Mouse (Mus musculus) midbrain, embryonic 15.5 days (tissue): Measurements from ENCODE around the gene Hacd2. TPM values are rescaled to one million over a fixed set of nuclear protein-coding genes. Genes with fewer than 3 reads are reported as not detected.

Experiments
- ATAC-seq: fragments of 200-750 bp; cut with Nextera tagmentation; replicated peaks from 2 replicates; pipeline ENCODE4 v1.8.0; 2017; ENCODE audit warnings: moderate TSS enrichment
- H3K27ac ChIP-seq: fragments of 300-500 bp; sonication (generic); 2 replicates; pipeline ENCODE4 v1.5.1; 2015; ENCODE audit warnings: mild to moderate bottlenecking, inconsistent platforms
- H3K27me3 ChIP-seq: fragments of 300-500 bp; sonication (generic); replicated peaks from 2 replicates; pipeline ENCODE4 v1.6.1; 2015; ENCODE audit warnings: inconsistent platforms
- H3K36me3 ChIP-seq: fragments of 300-500 bp; sonication (generic); replicated peaks from 2 replicates; pipeline ENCODE4 v1.6.1; 2015; ENCODE audit warnings: inconsistent platforms
- H3K4me1 ChIP-seq: fragments of 300-500 bp; sonication (generic); 2 replicates; pipeline ENCODE4 v1.6.1; 2015; ENCODE audit warnings: inconsistent platforms
- H3K4me2 ChIP-seq: fragments of 300-500 bp; sonication (generic); 2 replicates; pipeline ENCODE4 v1.6.1; 2015; ENCODE audit warnings: inconsistent platforms, mild to moderate bottlenecking, moderate library complexity
- H3K4me3 ChIP-seq: fragments of 300-500 bp; sonication (generic); 2 replicates; pipeline ENCODE4 v1.5.1; 2015; ENCODE audit warnings: mild to moderate bottlenecking, inconsistent platforms
- H3K9ac ChIP-seq: fragments of 300-500 bp; sonication (generic); 2 replicates; pipeline ENCODE4 v1.6.1; 2015; ENCODE audit warnings: mild to moderate bottlenecking, inconsistent platforms
- H3K9me3 ChIP-seq: fragments of 300-500 bp; sonication (generic); 2 replicates; pipeline ENCODE4 v1.6.1; 2016; ENCODE audit warnings: inconsistent platforms
- WGBS: fragments of 180-500 bp; shearing (Covaris S2); methylation state at CpG from one replicate; pipeline ENCODE4 v1.1.7; 2015; ENCODE audit warnings: mixed read lengths; 5-methylcytosine and 5-hydroxymethylcytosine counted together
- polyA plus RNA-seq: library from polyadenylated mRNA; unstranded; fragments of >200 nt; fragmentation: Nextera tagmentation; extraction: Ambion mirVana; gene quantifications from 2 replicates; pipeline ENCODE4 v1.2.1, GENCODE M21; 2015

Gene Hacd2
- polyA plus RNA-seq, 1 experiment from 2014 or later = 42.6 TPM

GRCm38 (mm10) chr16:35041001-35041400 lies 18.8 kb downstream of the Hacd2 start:
- no peak for ATAC-seq
- no peak overlapping the region for H3K9ac ChIP-seq
- H3K9me3 ChIP-seq = no peaks in the 10 kb centered on the region
- WGBS = 87% methylated on average over 7 of the region's 7 CpGs
- peaks cover 6% of the 10 kb centered on the region; the same call in 1 of the 2 replicates for H3K4me1 ChIP-seq
- H3K36me3 ChIP-seq = peaks cover 3% of the 10 kb centered on the region; the same call in 1 of the 2 replicates
- H3K27me3 ChIP-seq = no peaks in the 10 kb centered on the region
- H3K27ac ChIP-seq = no peak overlapping the region
- no peak overlapping the region for H3K4me3 ChIP-seq
- H3K4me2 ChIP-seq = no peak overlapping the region

- peaks cover 4% of the 10 kb centered on the region for H3K4me1 ChIP-seq
- H3K27ac ChIP-seq = no peak overlapping the region
- H3K36me3 ChIP-seq = peaks cover 5% of the 10 kb centered on the region; the same call in 1 of the 2 replicates
- no peak overlapping the region for H3K4me3 ChIP-seq
- H3K9me3 ChIP-seq = no peaks in the 10 kb centered on the region
- 87% methylated on average over 6 of the region's 6 CpGs for WGBS
- no peak for ATAC-seq
- no peak overlapping the region for H3K4me2 ChIP-seq
- H3K9ac ChIP-seq = no peak overlapping the region
- no peaks in the 10 kb centered on the region for H3K27me3 ChIP-seq
Measured at GRCm38 (mm10) chr16:35046081-35046775, 24.0 kb downstream of the Hacd2 start.

GRCm38 (mm10) chr16:35047272-35047969 lies 25.2 kb downstream of the Hacd2 start:
- no peak overlapping the region for H3K27ac ChIP-seq
- no peak for ATAC-seq
- peaks cover 5% of the 10 kb centered on the region for H3K4me1 ChIP-seq
- H3K9me3 ChIP-seq = no peaks in the 10 kb centered on the region
- no peaks in the 10 kb centered on the region for H3K27me3 ChIP-seq
- H3K9ac ChIP-seq = no peak overlapping the region
- H3K4me3 ChIP-seq = no peak overlapping the region
- WGBS = 94% methylated on average over 6 of the region's 6 CpGs
- H3K36me3 ChIP-seq = peaks cover 5% of the 10 kb centered on the region; the same call in 1 of the 2 replicates
- no peak overlapping the region for H3K4me2 ChIP-seq

- 0 out of 2 replicates have a peak, but pooled peaks have one; percentile 52 for ATAC-seq
- Histone ChIP-seq H3K27ac (no peak overlapping the region), H3K4me1 (peaks cover 5% of the 10 kb centered on the region), H3K4me2 (no peak overlapping the region), H3K36me3 (0 out of 2 replicates have a peak, but pooled peaks cover 5% of the 10 kb centered on the region), H3K27me3 (no peaks in the 10 kb centered on the region), H3K9ac (no peak overlapping the region), H3K4me3 (no peak overlapping the region), H3K9me3 (no peaks in the 10 kb centered on the region)
- WGBS = 38% methylated on average over 5 of the region's 5 CpGs
Measured at GRCm38 (mm10) chr16:35051066-35051465, 28.8 kb downstream of the Hacd2 start.

GRCm38 (mm10) chr16:35052191-35052590 lies 30.0 kb downstream of the Hacd2 start:
- Histone ChIP-seq H3K36me3 (0 out of 2 replicates have a peak, but pooled peaks cover 5% of the 10 kb centered on the region), H3K4me2 (no peak overlapping the region), H3K9me3 (no peaks in the 10 kb centered on the region), H3K9ac (no peak overlapping the region), H3K27me3 (no peaks in the 10 kb centered on the region), H3K4me3 (no peak overlapping the region), H3K4me1 (peaks cover 5% of the 10 kb centered on the region), H3K27ac (no peak overlapping the region)
- no peak for ATAC-seq
- WGBS = 100% methylated on average over 1 of the region's 1 CpGs

GRCm38 (mm10) chr16:35054432-35055193 lies 32.4 kb downstream of the Hacd2 start:
- WGBS = 93% methylated on average over 8 of the region's 8 CpGs
- ATAC-seq = no peak
- Histone ChIP-seq H3K4me3 (no peak overlapping the region), H3K9me3 (no peaks in the 10 kb centered on the region), H3K4me1 (peaks cover 5% of the 10 kb centered on the region), H3K9ac (no peak overlapping the region), H3K27ac (no peak overlapping the region), H3K27me3 (no peaks in the 10 kb centered on the region), H3K36me3 (no peaks in the 10 kb centered on the region), H3K4me2 (no peak overlapping the region)

- H3K4me1 ChIP-seq = peaks cover 5% of the 10 kb centered on the region
- WGBS = 84% methylated on average over 1 of the region's 1 CpGs
Measured at GRCm38 (mm10) chr16:35055194-35055506, 32.9 kb downstream of the Hacd2 start.

GRCm38 (mm10) chr16:35055861-35056260 lies 33.6 kb downstream of the Hacd2 start:
- Histone ChIP-seq H3K4me1 (peaks cover 5% of the 10 kb centered on the region), H3K4me3 (no peak overlapping the region), H3K27ac (no peak overlapping the region), H3K4me2 (no peak overlapping the region), H3K27me3 (no peaks in the 10 kb centered on the region), H3K36me3 (no peaks in the 10 kb centered on the region), H3K9me3 (no peaks in the 10 kb centered on the region), H3K9ac (no peak overlapping the region)
- peak; percentile 55; the same call in 1 of the 2 replicates for ATAC-seq
- 84% methylated on average over 1 of the region's 1 CpGs for WGBS

More at GRCm38 (mm10) chr16:35055194-35055506, 32.9 kb downstream of the Hacd2 start:
- H3K9me3 ChIP-seq = no peaks in the 10 kb centered on the region
- H3K4me2 ChIP-seq = no peak overlapping the region
- no peak for ATAC-seq
- H3K27ac ChIP-seq = no peak overlapping the region
- H3K9ac ChIP-seq = no peak overlapping the region
- H3K36me3 ChIP-seq = no peaks in the 10 kb centered on the region
- no peaks in the 10 kb centered on the region for H3K27me3 ChIP-seq
- no peak overlapping the region for H3K4me3 ChIP-seq

- Histone ChIP-seq H3K36me3 (no peaks in the 10 kb centered on the region), H3K4me1 (peaks cover under 1% of the 10 kb centered on the region; the same call in 1 of the 2 replicates), H3K27ac (no peak overlapping the region), H3K9ac (no peak overlapping the region), H3K9me3 (no peaks in the 10 kb centered on the region), H3K4me2 (no peak overlapping the region), H3K27me3 (no peaks in the 10 kb centered on the region), H3K4me3 (no peak overlapping the region)
- WGBS = 18% methylated on average over 5 of the region's 5 CpGs
- peak; percentile 70 for ATAC-seq
Measured at GRCm38 (mm10) chr16:35056306-35056705, 34.1 kb downstream of the Hacd2 start.

GRCm38 (mm10) chr16:35056786-35057185 lies 34.6 kb downstream of the Hacd2 start:
- WGBS = 94% methylated on average over 3 of the region's 3 CpGs
- H3K4me3 ChIP-seq = no peak overlapping the region
- H3K4me2 ChIP-seq = no peak overlapping the region

GRCm38 (mm10) chr16:35061017-35061416 lies 38.8 kb downstream of the Hacd2 start:
- Histone ChIP-seq H3K4me1 (no peaks in the 10 kb centered on the region; the same call in 1 of the 2 replicates), H3K9ac (no peak overlapping the region), H3K9me3 (no peaks in the 10 kb centered on the region), H3K4me3 (no peak overlapping the region), H3K27ac (no peak overlapping the region), H3K4me2 (no peak overlapping the region), H3K36me3 (no peaks in the 10 kb centered on the region), H3K27me3 (no peaks in the 10 kb centered on the region)
- 58% methylated on average over 2 of the region's 2 CpGs for WGBS
- ATAC-seq = no peak

More at GRCm38 (mm10) chr16:35056786-35057185, 34.6 kb downstream of the Hacd2 start:
- no peaks in the 10 kb centered on the region for H3K4me1 ChIP-seq
- H3K9me3 ChIP-seq = no peaks in the 10 kb centered on the region
- H3K27ac ChIP-seq = no peak overlapping the region
- no peaks in the 10 kb centered on the region for H3K36me3 ChIP-seq
- no peak overlapping the region for H3K9ac ChIP-seq
- H3K27me3 ChIP-seq = no peaks in the 10 kb centered on the region
- ATAC-seq = no peak

- H3K36me3 ChIP-seq = no peaks in the 10 kb centered on the region
- no peaks in the 10 kb centered on the region for H3K9me3 ChIP-seq
- H3K4me2 ChIP-seq = no peak overlapping the region
- H3K9ac ChIP-seq = no peak overlapping the region
- no peak overlapping the region for H3K27ac ChIP-seq
- no peaks in the 10 kb centered on the region; the same call in 1 of the 2 replicates for H3K4me1 ChIP-seq
- 0 out of 2 replicates have a peak, but pooled peaks have one; percentile 42 for ATAC-seq
- H3K4me3 ChIP-seq = no peak overlapping the region
- WGBS = 53% methylated on average over 6 of the region's 6 CpGs
- no peaks in the 10 kb centered on the region for H3K27me3 ChIP-seq
Measured at GRCm38 (mm10) chr16:35065724-35066123, 43.5 kb downstream of the Hacd2 start.
